Mouse (Mus musculus): Measurements from ENCODE around the gene Kctd10.

Kctd10 gene

GRCm38 (mm10) chr5:114370371-114370776, 9.9 kb downstream of the Kctd10 start:
- TF ChIP-seq GATA4 (IDR thresholded peaks at IDR 0.05; ENCODE audit: insufficient replicate concordance, low read length): no peak

- no peak for TF ChIP-seq GATA4 (IDR thresholded peaks at IDR 0.05; ENCODE audit: insufficient replicate concordance, low read length)
Observed at GRCm38 (mm10) chr5:114369921-114370320, 10.4 kb downstream of the Kctd10 start.

DNA sequence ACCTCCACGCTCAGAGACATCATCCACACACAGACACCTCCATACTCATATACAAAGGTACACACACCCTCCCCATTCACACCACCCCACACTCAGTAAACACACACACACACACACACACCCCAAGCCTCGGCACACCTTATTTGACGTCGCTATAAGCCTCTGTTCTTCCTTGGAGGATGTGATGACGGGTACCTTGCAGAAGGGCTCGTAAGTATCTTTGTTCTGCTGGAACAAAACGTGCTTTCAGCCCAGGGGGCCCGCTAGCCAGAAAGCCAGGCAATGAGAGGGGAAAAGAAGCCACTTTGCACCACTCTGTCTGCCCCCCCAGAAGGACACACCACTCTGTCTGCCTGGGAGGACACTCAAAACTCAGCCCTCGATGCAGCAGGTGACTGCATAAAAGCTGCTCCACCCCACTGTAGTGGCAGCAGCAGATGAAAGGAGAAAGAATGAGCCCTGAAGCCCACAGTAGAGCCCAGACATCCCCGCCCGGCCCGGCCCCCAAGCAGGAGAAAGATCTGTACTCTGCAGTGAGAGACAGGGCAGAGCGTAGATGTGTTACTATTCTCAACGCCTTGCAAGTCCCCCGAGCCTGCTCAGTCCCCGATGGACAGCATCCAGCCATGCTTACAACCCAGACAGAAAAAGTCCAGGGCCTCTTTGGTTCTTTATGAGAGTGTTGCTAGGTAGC, 11.4 kb downstream of the Kctd10 start:
- TF ChIP-seq GATA4 (IDR thresholded peaks at IDR 0.05; ENCODE audit: insufficient replicate concordance, low read length): no peak

DNA sequence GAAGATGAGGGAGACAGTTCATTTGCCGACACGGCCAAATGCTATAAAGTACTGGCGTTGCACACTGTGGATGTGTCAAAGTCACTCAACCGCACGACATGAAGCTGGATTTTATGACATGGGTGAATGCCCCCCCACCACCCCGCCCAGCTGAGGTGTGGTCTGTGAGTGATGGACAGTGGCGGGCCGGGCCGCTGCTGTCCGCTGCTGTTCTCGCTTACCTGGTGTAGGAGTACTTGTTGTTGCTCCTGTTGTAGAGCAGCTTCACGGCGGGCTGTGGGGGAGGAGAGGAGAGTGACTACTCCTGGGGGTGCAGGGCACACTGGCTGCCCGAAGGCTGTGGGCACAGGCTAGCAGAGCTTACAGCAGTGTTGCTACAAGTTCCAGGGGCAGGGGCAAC, 12.2 kb downstream of the Kctd10 start:
- TF ChIP-seq GATA4 (IDR thresholded peaks at IDR 0.05; ENCODE audit: insufficient replicate concordance, low read length): no peak

- TF ChIP-seq GATA4 (IDR thresholded peaks at IDR 0.05; ENCODE audit: insufficient replicate concordance, low read length): no peak
Observed at GRCm38 (mm10) chr5:114365043-114365752, 15.1 kb downstream of the Kctd10 start.

DNA sequence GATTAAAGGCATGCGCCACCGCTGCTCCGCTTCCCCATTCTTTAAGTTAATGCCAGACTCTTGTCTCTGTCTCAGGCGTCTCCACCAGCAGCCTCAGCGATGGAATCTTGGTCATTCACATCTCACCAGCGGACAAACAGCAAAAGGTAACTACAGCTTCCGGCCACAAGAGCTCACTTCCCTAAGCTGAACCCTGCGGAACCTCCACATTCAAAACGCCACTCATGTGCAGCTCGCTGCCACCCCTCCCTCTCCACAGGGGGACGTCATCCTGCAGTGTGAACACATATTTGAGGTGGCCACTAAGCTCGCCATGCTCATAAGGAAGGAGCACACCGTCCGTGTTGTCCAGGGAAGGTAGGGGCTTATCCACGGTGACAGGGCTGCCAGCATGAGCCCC, 19.3 kb downstream of the Kctd10 start:
- TF ChIP-seq GATA4 (IDR thresholded peaks at IDR 0.05; ENCODE audit: insufficient replicate concordance, low read length): no peak

GRCm38 (mm10) chr5:114359586-114359985, 20.7 kb downstream of the Kctd10 start:
- TF ChIP-seq GATA4 (IDR thresholded peaks at IDR 0.05; ENCODE audit: insufficient replicate concordance, low read length): no peak

DNA sequence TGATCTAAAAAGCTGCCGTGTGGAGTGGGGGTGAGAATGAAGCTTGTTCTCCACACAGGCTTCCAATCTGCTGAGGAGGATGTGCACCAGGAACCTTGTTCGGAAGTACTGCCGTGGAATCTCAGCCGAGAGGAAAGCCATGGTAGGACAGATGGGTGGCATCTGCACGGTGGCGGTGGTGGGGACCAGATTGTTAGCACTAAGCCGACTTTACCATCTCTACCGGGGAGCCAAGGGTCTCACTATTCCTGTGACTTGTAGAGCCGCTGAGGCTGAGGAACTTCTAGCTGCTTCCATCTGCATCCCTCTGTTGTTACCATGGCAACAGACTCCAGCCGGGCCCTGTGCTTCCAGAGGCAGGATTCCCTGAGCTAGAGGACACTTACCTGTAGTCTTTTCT, 21.5 kb downstream of the Kctd10 start:
- TF ChIP-seq GATA4 (IDR thresholded peaks at IDR 0.05; ENCODE audit: insufficient replicate concordance, low read length): no peak

- TF ChIP-seq GATA4 (IDR thresholded peaks at IDR 0.05; ENCODE audit: insufficient replicate concordance, low read length): no peak
Observed at GRCm38 (mm10) chr5:114356936-114357751, 23.2 kb downstream of the Kctd10 start.

- TF ChIP-seq GATA4 (IDR thresholded peaks at IDR 0.05; ENCODE audit: insufficient replicate concordance, low read length): no peak
Observed at GRCm38 (mm10) chr5:114356250-114356935, 23.9 kb downstream of the Kctd10 start.

DNA sequence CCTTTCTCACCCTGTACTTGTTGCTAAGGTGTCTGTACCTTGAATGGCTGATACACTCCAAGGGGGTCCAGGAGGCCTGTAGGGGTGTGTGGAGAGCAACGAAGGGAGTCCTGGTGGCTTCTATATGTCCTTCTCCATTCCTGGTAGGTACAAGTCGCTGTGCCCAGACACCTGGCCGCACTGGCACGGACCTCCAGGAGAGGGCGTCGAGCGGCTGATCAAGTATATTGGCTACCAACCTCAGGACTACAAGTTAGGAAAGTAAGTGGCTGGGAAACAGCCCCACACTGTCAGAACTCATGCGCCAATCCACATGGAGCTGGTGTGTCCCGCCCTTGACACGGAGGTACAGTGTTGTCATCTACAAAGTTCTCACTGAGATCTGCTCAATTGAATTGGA, 28.8 kb downstream of the Kctd10 start:
- no peak for TF ChIP-seq GATA4 (IDR thresholded peaks at IDR 0.05; ENCODE audit: insufficient replicate concordance, low read length)

GRCm38 (mm10) chr5:114347005-114347404, 33.3 kb downstream of the Kctd10 start:
- no peak for TF ChIP-seq GATA4 (IDR thresholded peaks at IDR 0.05; ENCODE audit: insufficient replicate concordance, low read length)

GRCm38 (mm10) chr5:114345538-114345937, 34.8 kb downstream of the Kctd10 start:
- TF ChIP-seq GATA4 (IDR thresholded peaks at IDR 0.05; ENCODE audit: insufficient replicate concordance, low read length): no peak

DNA sequence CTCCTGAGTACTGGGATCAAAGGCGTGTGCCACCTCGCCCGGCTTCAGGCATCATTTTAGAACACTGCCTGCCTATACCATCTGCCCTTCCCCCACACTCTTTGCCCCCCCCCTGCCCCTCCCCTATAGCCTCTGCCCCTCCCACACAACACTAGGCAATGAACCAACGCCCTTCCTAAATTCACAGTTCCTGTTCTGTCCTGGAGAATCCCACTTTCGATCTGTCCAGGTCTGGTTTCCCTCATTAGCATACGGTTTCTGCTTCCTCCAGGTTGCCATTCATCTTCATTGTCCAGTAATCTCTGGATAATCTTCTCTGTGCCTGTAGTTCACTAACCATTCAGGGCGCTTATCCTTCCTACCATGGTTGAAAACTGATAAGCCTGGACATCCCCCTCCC, 36.7 kb downstream of the Kctd10 start:
- no peak for TF ChIP-seq GATA4 (IDR thresholded peaks at IDR 0.05; ENCODE audit: insufficient replicate concordance, low read length)

DNA sequence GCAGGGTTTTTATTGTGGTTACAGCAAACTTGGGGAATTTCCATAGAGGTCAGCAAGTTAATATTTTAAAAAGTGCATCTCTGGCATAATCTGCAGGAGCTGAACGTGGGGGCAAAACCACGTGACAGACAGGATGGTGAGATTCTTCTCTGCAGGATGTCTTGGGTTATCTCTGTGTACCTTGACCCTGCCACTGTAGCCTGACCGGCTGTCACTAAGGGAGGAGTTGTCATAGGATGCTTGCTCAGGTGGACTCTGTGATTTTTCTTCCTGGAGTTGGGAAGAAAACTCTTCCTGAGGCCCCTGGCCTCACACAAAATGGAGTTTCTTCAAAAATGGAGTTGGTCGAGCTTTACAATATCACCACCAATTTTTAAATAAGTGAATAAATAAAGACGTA, 37.3 kb downstream of the Kctd10 start:
- TF ChIP-seq GATA4 (IDR thresholded peaks at IDR 0.05; ENCODE audit: insufficient replicate concordance, low read length): no peak
